Mouse (Mus musculus) forebrain, embryonic 11.5 days (tissue): ENCODE data around the gene Il18r1. TPM values are rescaled to one million over a fixed set of nuclear protein-coding genes. Genes with fewer than 3 reads are reported as not detected.

Source experiments
- ATAC-seq: fragments of 200-750 bp; cut with Nextera tagmentation; replicated peaks from 2 replicates; pipeline ENCODE4 v1.8.0; 2017; ENCODE audit warnings: moderate TSS enrichment; ENCODE audit not compliant: low FRiP score
- DNase-seq: peaks from one replicate; pipeline ENCODE4 v3.0.0-alpha.2; 2017; ENCODE audit warnings: low spot score
- H3K27ac ChIP-seq: fragments of 300-500 bp; sonication (generic); 2 replicates; pipeline ENCODE4 v1.5.1; 2014; ENCODE audit warnings: low read depth, low read length
- H3K27me3 ChIP-seq: fragments of 300-500 bp; sonication (generic); 2 replicates; pipeline ENCODE4 v1.6.1; 2014; ENCODE audit warnings: mild to moderate bottlenecking, low read length, mixed read lengths; ENCODE audit not compliant: control insufficient read depth, insufficient read depth
- H3K36me3 ChIP-seq: fragments of 300-500 bp; sonication (generic); 2 replicates; pipeline ENCODE4 v1.6.1; 2014; ENCODE audit warnings: mild to moderate bottlenecking, low read length, moderate library complexity, mixed read lengths; ENCODE audit not compliant: control insufficient read depth, insufficient read depth
- H3K4me1 ChIP-seq: fragments of 300-500 bp; sonication (generic); replicated peaks from 2 replicates; pipeline ENCODE4 v1.6.1; 2014; ENCODE audit warnings: low read length, mixed read lengths; ENCODE audit not compliant: control insufficient read depth, insufficient read depth
- H3K4me2 ChIP-seq: fragments of 300-500 bp; sonication (generic); 2 replicates; pipeline ENCODE4 v1.6.1; 2014; ENCODE audit warnings: low read depth, mild to moderate bottlenecking, low read length, moderate library complexity, mixed read lengths; ENCODE audit not compliant: severe bottlenecking
- H3K4me3 ChIP-seq: fragments of 300-500 bp; sonication (generic); 2 replicates; pipeline ENCODE4 v1.5.1; 2014; ENCODE audit warnings: low read depth, low read length
- H3K9ac ChIP-seq: fragments of 300-500 bp; sonication (generic); 2 replicates; pipeline ENCODE4 v1.6.1; 2014; ENCODE audit warnings: low read length
- H3K9me3 ChIP-seq: fragments of 300-500 bp; sonication (generic); 2 replicates; pipeline ENCODE4 v1.6.1; 2016; ENCODE audit warnings: low read length, mixed read lengths; ENCODE audit not compliant: control insufficient read depth
- WGBS: fragments of 180-500 bp; shearing (Covaris S2); extraction: QIAGEN DNeasy Blood & Tissue Kit; methylation state at CpG from one replicate; pipeline ENCODE4 v1.1.7; 2014; 5-methylcytosine and 5-hydroxymethylcytosine counted together
- polyA plus RNA-seq: library from polyadenylated mRNA; unstranded; fragments of >200 nt; fragmentation: Nextera tagmentation; extraction: Ambion mirVana; gene quantifications from 2 replicates; pipeline ENCODE4 v1.2.1, GENCODE M21; 2014

Gene Il18r1
- polyA plus RNA-seq, 1 experiment from 2014 or later = not detected

- Histone ChIP-seq H3K9me3 (no peaks in the 10 kb centered on the region), H3K27me3 (no peaks in the 10 kb centered on the region), H3K4me2 (no peak overlapping the region), H3K27ac (no peak overlapping the region), H3K36me3 (no peaks in the 10 kb centered on the region), H3K4me1 (no peaks in the 10 kb centered on the region), H3K4me3 (no peak overlapping the region), H3K9ac (no peak overlapping the region)
- WGBS = 90% methylated on average over 2 of the region's 2 CpGs
- DNase-seq (no peak), ATAC-seq (no peak)
Observed at GRCm38 (mm10) chr1:40432169-40432568, 33.2 kb upstream of the Il18r1 start.

GRCm38 (mm10) chr1:40435936-40436335 is 29.4 kb upstream of the Il18r1 start:
- Histone ChIP-seq H3K9ac (no peak overlapping the region), H3K27me3 (no peaks in the 10 kb centered on the region), H3K4me2 (no peak overlapping the region), H3K36me3 (no peaks in the 10 kb centered on the region), H3K9me3 (no peaks in the 10 kb centered on the region), H3K27ac (no peak overlapping the region), H3K4me1 (no peaks in the 10 kb centered on the region), H3K4me3 (no peak overlapping the region)
- DNase-seq (no peak), ATAC-seq (no peak)
- 79% methylated on average over 3 of the region's 3 CpGs for WGBS

GRCm38 (mm10) chr1:40437340-40437739 is 28.0 kb upstream of the Il18r1 start:
- Histone ChIP-seq H3K4me1 (no peaks in the 10 kb centered on the region), H3K27me3 (no peaks in the 10 kb centered on the region), H3K9ac (no peak overlapping the region), H3K36me3 (no peaks in the 10 kb centered on the region), H3K9me3 (no peaks in the 10 kb centered on the region), H3K27ac (no peak overlapping the region), H3K4me2 (no peak overlapping the region), H3K4me3 (no peak overlapping the region)
- DNase-seq (no peak), ATAC-seq (no peak)
- 91% methylated on average over 2 of the region's 2 CpGs for WGBS

- DNase-seq (no peak), ATAC-seq (no peak)
- Histone ChIP-seq H3K27ac (no peak overlapping the region), H3K4me2 (no peak overlapping the region), H3K4me1 (no peaks in the 10 kb centered on the region), H3K36me3 (no peaks in the 10 kb centered on the region), H3K9me3 (no peaks in the 10 kb centered on the region), H3K4me3 (no peak overlapping the region), H3K9ac (no peak overlapping the region), H3K27me3 (no peaks in the 10 kb centered on the region)
- WGBS = 79% methylated on average over 8 of the region's 8 CpGs
Observed at GRCm38 (mm10) chr1:40439504-40439903, 25.8 kb upstream of the Il18r1 start.

- Histone ChIP-seq H3K4me1 (no peaks in the 10 kb centered on the region), H3K27ac (no peak overlapping the region), H3K36me3 (no peaks in the 10 kb centered on the region), H3K9ac (no peak overlapping the region), H3K4me2 (no peak overlapping the region), H3K4me3 (no peak overlapping the region), H3K27me3 (no peaks in the 10 kb centered on the region), H3K9me3 (no peaks in the 10 kb centered on the region)
- WGBS = 91% methylated on average over 3 of the region's 3 CpGs
- ATAC-seq (no peak), DNase-seq (no peak)
Observed at GRCm38 (mm10) chr1:40444800-40445199, 20.6 kb upstream of the Il18r1 start.

- no peak overlapping the region for H3K9ac ChIP-seq
- H3K4me2 ChIP-seq = no peak overlapping the region
- ATAC-seq (no peak), DNase-seq (no peak)
- H3K36me3 ChIP-seq = no peaks in the 10 kb centered on the region
- no peaks in the 10 kb centered on the region for H3K9me3 ChIP-seq
- H3K27ac ChIP-seq = no peak overlapping the region
- whole genome bisulfite sequencing = 87% methylated on average over 4 of the region's 4 CpGs
- no peaks in the 10 kb centered on the region for H3K27me3 ChIP-seq
- H3K4me1 ChIP-seq = no peaks in the 10 kb centered on the region
- no peak overlapping the region for H3K4me3 ChIP-seq
Observed at GRCm38 (mm10) chr1:40467306-40467705, 2.0 kb downstream of the Il18r1 start.

GRCm38 (mm10) chr1:40468805-40469204 is 3.5 kb downstream of the Il18r1 start:
- H3K27ac ChIP-seq = no peak overlapping the region
- H3K36me3 ChIP-seq = no peaks in the 10 kb centered on the region
- DNase-seq (no peak), ATAC-seq (no peak)
- 81% methylated on average over 2 of the region's 2 CpGs for WGBS
- no peak overlapping the region for H3K9ac ChIP-seq
- no peaks in the 10 kb centered on the region for H3K4me1 ChIP-seq
- no peaks in the 10 kb centered on the region for H3K9me3 ChIP-seq
- no peak overlapping the region for H3K4me3 ChIP-seq
- H3K4me2 ChIP-seq = no peak overlapping the region
- no peaks in the 10 kb centered on the region for H3K27me3 ChIP-seq

- H3K9me3 ChIP-seq = no peaks in the 10 kb centered on the region
- no peaks in the 10 kb centered on the region for H3K27me3 ChIP-seq
- no peak for ATAC-seq
- WGBS = 93% methylated on average over 12 of the region's 12 CpGs
- H3K4me1 ChIP-seq = no peaks in the 10 kb centered on the region
- H3K9ac ChIP-seq = no peak overlapping the region
- H3K36me3 ChIP-seq = no peaks in the 10 kb centered on the region
- no peak overlapping the region for H3K4me3 ChIP-seq
- DNase-seq = no peak
- H3K27ac ChIP-seq = no peak overlapping the region
- H3K4me2 ChIP-seq = no peak overlapping the region
Observed at GRCm38 (mm10) chr1:40469900-40470299, 4.5 kb downstream of the Il18r1 start.

- WGBS = 91% methylated on average over 1 of the region's 1 CpGs
- no peak overlapping the region for H3K4me2 ChIP-seq
Observed at GRCm38 (mm10) chr1:40472401-40472800, 7.0 kb downstream of the Il18r1 start.

More at GRCm38 (mm10) chr1:40472401-40472800, 7.0 kb downstream of the Il18r1 start:
- ATAC-seq = no peak
- Histone ChIP-seq H3K4me3 (no peak overlapping the region), H3K4me1 (no peaks in the 10 kb centered on the region), H3K27me3 (no peaks in the 10 kb centered on the region), H3K9ac (no peak overlapping the region), H3K36me3 (no peaks in the 10 kb centered on the region), H3K27ac (no peak overlapping the region), H3K9me3 (no peaks in the 10 kb centered on the region)
- no peak for DNase-seq
